Comparison of ENCODE assay signal across 8 mouse cellular contexts in the genomic region with DNA sequence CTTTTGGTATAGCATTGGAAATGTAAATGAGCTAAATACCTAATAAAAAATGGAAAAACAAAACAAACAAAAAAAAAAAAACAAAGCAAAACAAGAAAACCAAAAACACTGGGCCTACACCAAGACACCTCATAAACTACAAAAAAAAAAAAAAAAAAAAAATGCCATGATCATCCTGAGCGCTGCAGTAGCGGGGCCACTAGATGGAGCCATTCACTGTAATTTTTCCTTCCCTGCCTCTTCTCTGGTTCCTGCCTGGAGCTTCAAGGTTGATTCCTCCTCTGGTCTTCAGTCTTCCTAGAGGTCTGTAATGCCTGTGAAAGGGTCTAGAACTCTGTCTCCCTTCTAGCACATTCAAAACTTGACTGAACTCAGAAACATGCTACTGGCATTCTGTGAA. TPM values are rescaled to one million over a fixed set of nuclear protein-coding genes. Genes with fewer than 3 reads are reported as not detected.
DNase-seq lines count a peak whose midpoint lies in the region; ATAC-seq lines count a peak whose summit lies in the region.
"Not testable (repeated sequence)": the region's sequence is repeated elsewhere in the genome, so short reads cannot be mapped to it uniquely, and the experiment has no call there.

No protein-coding gene starts in this region.

- ATAC-seq in midbrain, embryonic 13.5 days: 0 out of 2 replicates have a peak, but pooled peaks have one; percentile 37

- not testable (repeated sequence) for H3K27ac ChIP-seq in midbrain, embryonic 13.5 days

- H3K9ac ChIP-seq in midbrain, embryonic 13.5 days (replicated peaks): not testable (repeated sequence)

- not testable (repeated sequence) for H3K9me3 ChIP-seq in midbrain, embryonic 13.5 days

- H3K4me2 ChIP-seq in midbrain, embryonic 13.5 days (replicated peaks): not testable (repeated sequence)

- DNase-seq in B cell, adult 2 months: peak; percentile 44 to 51
- DNase-seq in adrenal gland, postnatal 10 days: peak; percentile 36
- peak; percentile 17 for DNase-seq in embryo, embryonic 10.5 days (ENCODE audit: low spot score)
- DNase-seq in gastrocnemius, postnatal 10 days: peak; percentile 7
- peak; percentile 6 for DNase-seq in kidney, adult 11 months
- peak; percentile 9 to 18 for DNase-seq in left cerebral cortex, postnatal 10 days (ENCODE audit: extremely low spot score in 1 of 2, low spot score in 2 of 2)
- DNase-seq in right cerebral cortex, postnatal 14 days: peak; percentile 21

- not testable (repeated sequence) for H3K36me3 ChIP-seq in midbrain, embryonic 13.5 days

- not testable (repeated sequence) for H3K27me3 ChIP-seq in midbrain, embryonic 13.5 days

- H3K4me3 ChIP-seq in midbrain, embryonic 13.5 days (replicated peaks): not testable (repeated sequence)

- not testable (repeated sequence) for H3K4me1 ChIP-seq in midbrain, embryonic 13.5 days (replicated peaks)

- intact Hi-C loops in left cerebral cortex, postnatal 10 days (cut with DNase I): loop anchor here (5.0 to 10.0 kb wide), 2 partner anchors 163 to 560 kb away; no protein-coding TSS in a partner anchor

- 0% methylated on average over 2 of the region's 2 CpGs for WGBS in midbrain, embryonic 13.5 days

RNA-seq across cellular contexts. Expression of gene Dock11, which starts 54.2 kb away (rescaled TPM):
- 10 to 100 TPM in 1 of 2 experiments, 1 to 10 TPM in 1; 8.7 to 11.8 TPM for total RNA-seq in adrenal gland, postnatal 10 days (2021)
- 10 to 100 TPM in 1 of 2 experiments, 1 to 10 TPM in 1; 10.0 to 12.9 TPM for total RNA-seq in gastrocnemius, postnatal 10 days (2021)
- total RNA-seq in left cerebral cortex, postnatal 10 days (2021): 10 to 100 TPM in 1 of 2 experiments, 1 to 10 TPM in 1; 9.0 to 11.2 TPM
- polyA plus RNA-seq in midbrain, embryonic 13.5 days (2015; fragmentation: Nextera tagmentation; extraction: Ambion mirVana): 16.1 and 16.7 TPM in 2 replicates
